Mouse (Mus musculus): ENCODE data around the gene Gstt2.

DNA sequence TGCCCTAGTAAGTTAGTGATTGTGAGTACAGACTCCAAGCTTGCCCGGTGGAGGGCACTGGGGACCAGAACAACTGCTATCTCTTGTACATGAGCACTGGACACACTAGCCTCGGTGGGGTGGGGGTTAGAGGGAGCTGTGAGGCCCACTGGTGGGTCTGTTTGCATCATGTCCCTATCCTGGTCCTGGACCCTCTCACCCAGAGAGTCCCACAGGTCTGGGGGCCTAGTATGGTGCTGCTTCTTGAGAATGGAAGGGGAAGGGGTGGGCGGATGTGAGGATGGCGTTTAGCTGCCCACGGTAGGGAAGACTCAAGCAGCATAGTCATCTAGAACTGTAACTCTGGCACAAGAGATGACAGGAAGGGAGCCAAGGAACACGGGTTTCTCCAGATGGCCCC, 17.6 kb upstream of the Gstt2 start:
- no peak for TF ChIP-seq USF1 (IDR thresholded peaks at IDR 0.05; ENCODE audit: low read depth)
- TF ChIP-seq MYOG (IDR thresholded peaks at IDR 0.05; ENCODE audit: control insufficient read depth in 1 of 3, insufficient read depth in 1 of 3, insufficient read length in 2 of 3, low read depth in 2 of 3): no peak
- TF ChIP-seq POLR2A (IDR thresholded peaks at IDR 0.05; ENCODE audit: insufficient read length, low read depth): no peak
- no peak for TF ChIP-seq REST (IDR thresholded peaks at IDR 0.05; ENCODE audit: insufficient read depth, insufficient read length)
- peak; percentile 27 for TF ChIP-seq POLR2AphosphoS2 (IDR thresholded peaks at IDR 0.05; ENCODE audit: insufficient read length, low read depth)
- no peak for TF ChIP-seq MAX (IDR thresholded peaks at IDR 0.05; ENCODE audit: low read depth)
